Mouse (Mus musculus) midbrain, embryonic 14.5 days (tissue): Measurements from ENCODE around the gene Smarce1. TPM values are rescaled to one million over a fixed set of nuclear protein-coding genes. Genes with fewer than 3 reads are reported as not detected.

ENCODE experiments used
- ATAC-seq: fragments of 200-750 bp; cut with Nextera tagmentation; 2 replicates; pipeline ENCODE4 v1.8.0; 2017; ENCODE audit warnings: moderate number of reproducible peaks, moderate library complexity; ENCODE audit not compliant: low FRiP score, low TSS enrichment
- DNase-seq: peaks from one replicate; pipeline ENCODE4 v3.0.0-alpha.2; 2015
- H3K27ac ChIP-seq: fragments of 300-500 bp; sonication (generic); replicated peaks from 2 replicates; pipeline ENCODE4 v1.5.1; 2014; ENCODE audit warnings: mild to moderate bottlenecking, low read depth, low read length, moderate library complexity
- H3K27me3 ChIP-seq: fragments of 300-500 bp; sonication (generic); 2 replicates; pipeline ENCODE4 v1.6.1; 2014; ENCODE audit warnings: low read length, control low read depth, mixed read lengths; ENCODE audit not compliant: control insufficient read depth, insufficient read depth
- H3K36me3 ChIP-seq: fragments of 300-500 bp; sonication (generic); 2 replicates; pipeline ENCODE4 v1.6.1; 2014; ENCODE audit warnings: low read length, control low read depth; ENCODE audit not compliant: control insufficient read depth, insufficient read depth
- H3K4me1 ChIP-seq: fragments of 300-500 bp; sonication (generic); 2 replicates; pipeline ENCODE4 v1.6.1; 2014; ENCODE audit warnings: mild to moderate bottlenecking, antibody characterized with exemption, low read length, control low read depth; ENCODE audit not compliant: control insufficient read depth, insufficient read depth
- H3K4me2 ChIP-seq: fragments of 300-500 bp; sonication (generic); 2 replicates; pipeline ENCODE4 v1.6.1; 2014; ENCODE audit warnings: mild to moderate bottlenecking, low read length, moderate library complexity
- H3K4me3 ChIP-seq: fragments of 300-500 bp; sonication (generic); replicated peaks from 2 replicates; pipeline ENCODE4 v1.5.1; 2014; ENCODE audit warnings: low read depth, low read length
- H3K9ac ChIP-seq: fragments of 300-500 bp; sonication (generic); replicated peaks from 2 replicates; pipeline ENCODE4 v1.6.1; 2014; ENCODE audit warnings: mild to moderate bottlenecking, low read length, moderate library complexity
- H3K9me3 ChIP-seq: fragments of 300-500 bp; sonication (generic); 2 replicates; pipeline ENCODE4 v1.6.1; 2016; ENCODE audit warnings: low read length, control low read depth, mixed read lengths; ENCODE audit not compliant: control insufficient read depth
- WGBS: fragments of 180-500 bp; shearing (Covaris S2); extraction: QIAGEN DNeasy Blood & Tissue Kit; methylation state at CpG from one replicate; pipeline ENCODE4 v1.1.7; 2014; 5-methylcytosine and 5-hydroxymethylcytosine counted together
- polyA plus RNA-seq: library from polyadenylated mRNA; unstranded; fragments of >200 nt; fragmentation: Nextera tagmentation; extraction: Ambion mirVana; gene quantifications from 2 replicates; pipeline ENCODE4 v1.2.1, GENCODE M21; 2014

The Smarce1 gene
- polyA plus RNA-seq, 1 experiment from 2014 or later = 173 TPM

- H3K4me1 ChIP-seq = no peaks in the 10 kb centered on the region
- no peak for ATAC-seq
Measured at GRCm38 (mm10) chr11:99169438-99169837, 61.4 kb downstream of the Smarce1 start.

GRCm38 (mm10) chr11:99168030-99168474 lies 62.8 kb downstream of the Smarce1 start:
- 66% methylated on average over 12 of the region's 12 CpGs for WGBS
- DNase-seq (no peak), ATAC-seq (no peak)
- H3K9me3 ChIP-seq = no peaks in the 10 kb centered on the region
- no peak overlapping the region for H3K4me2 ChIP-seq
- H3K4me1 ChIP-seq = no peaks in the 10 kb centered on the region
- no peaks in the 10 kb centered on the region for H3K27me3 ChIP-seq
- no peak overlapping the region for H3K4me3 ChIP-seq
- no peak overlapping the region for H3K27ac ChIP-seq
- H3K36me3 ChIP-seq = no peaks in the 10 kb centered on the region
- H3K9ac ChIP-seq = no peak overlapping the region

More at GRCm38 (mm10) chr11:99169438-99169837, 61.4 kb downstream of the Smarce1 start:
- DNase-seq = no peak
- 94% methylated on average over 2 of the region's 2 CpGs for WGBS
- no peak overlapping the region for H3K4me2 ChIP-seq
- H3K4me3 ChIP-seq = no peak overlapping the region
- H3K9ac ChIP-seq = no peak overlapping the region
- no peaks in the 10 kb centered on the region for H3K9me3 ChIP-seq
- H3K36me3 ChIP-seq = no peaks in the 10 kb centered on the region
- no peak overlapping the region for H3K27ac ChIP-seq
- H3K27me3 ChIP-seq = no peaks in the 10 kb centered on the region

- Histone ChIP-seq H3K9me3 (no peaks in the 10 kb centered on the region), H3K4me3 (no peak overlapping the region), H3K4me2 (no peak overlapping the region), H3K36me3 (no peaks in the 10 kb centered on the region), H3K9ac (no peak overlapping the region), H3K27ac (no peak overlapping the region), H3K4me1 (no peaks in the 10 kb centered on the region), H3K27me3 (no peaks in the 10 kb centered on the region)
- WGBS = 94% methylated on average over 7 of the region's 7 CpGs
- DNase-seq (no peak), ATAC-seq (no peak)
Measured at GRCm38 (mm10) chr11:99167576-99167975, 63.2 kb downstream of the Smarce1 start.

GRCm38 (mm10) chr11:99166241-99166640 lies 64.6 kb downstream of the Smarce1 start:
- Histone ChIP-seq H3K27me3 (no peaks in the 10 kb centered on the region), H3K9me3 (no peaks in the 10 kb centered on the region), H3K27ac (no peak overlapping the region), H3K9ac (no peak overlapping the region), H3K4me1 (no peaks in the 10 kb centered on the region), H3K4me3 (no peak overlapping the region), H3K4me2 (no peak overlapping the region), H3K36me3 (no peaks in the 10 kb centered on the region)
- DNase-seq (no peak), ATAC-seq (no peak)
- WGBS = 95% methylated on average over 7 of the region's 7 CpGs

GRCm38 (mm10) chr11:99165031-99165752 lies 65.6 kb downstream of the Smarce1 start:
- no peak overlapping the region for H3K27ac ChIP-seq
- H3K9ac ChIP-seq = no peak overlapping the region
- no peaks in the 10 kb centered on the region for H3K4me1 ChIP-seq
- no peak for DNase-seq
- H3K4me2 ChIP-seq = no peak overlapping the region
- WGBS = 76% methylated on average over 11 of the region's 11 CpGs
- no peaks in the 10 kb centered on the region for H3K36me3 ChIP-seq
- no peak overlapping the region for H3K4me3 ChIP-seq
- no peaks in the 10 kb centered on the region for H3K27me3 ChIP-seq
- no peaks in the 10 kb centered on the region for H3K9me3 ChIP-seq
- ATAC-seq = no peak

- 72% methylated on average over 10 of the region's 10 CpGs for WGBS
- Histone ChIP-seq H3K4me3 (no peak overlapping the region), H3K9ac (no peak overlapping the region), H3K27ac (no peak overlapping the region), H3K9me3 (no peaks in the 10 kb centered on the region), H3K4me2 (no peak overlapping the region), H3K36me3 (no peaks in the 10 kb centered on the region), H3K4me1 (no peaks in the 10 kb centered on the region), H3K27me3 (no peaks in the 10 kb centered on the region)
- ATAC-seq (no peak), DNase-seq (no peak)
Measured at GRCm38 (mm10) chr11:99162972-99163686, 67.7 kb downstream of the Smarce1 start.

GRCm38 (mm10) chr11:99161648-99162047 lies 69.2 kb downstream of the Smarce1 start:
- H3K27ac ChIP-seq = no peak overlapping the region
- H3K4me1 ChIP-seq = no peaks in the 10 kb centered on the region
- H3K9ac ChIP-seq = no peak overlapping the region
- no peak overlapping the region for H3K4me2 ChIP-seq
- ATAC-seq = no peak
- H3K9me3 ChIP-seq = no peaks in the 10 kb centered on the region
- H3K27me3 ChIP-seq = no peaks in the 10 kb centered on the region
- no peak for DNase-seq
- H3K36me3 ChIP-seq = no peaks in the 10 kb centered on the region
- no peak overlapping the region for H3K4me3 ChIP-seq
- 60% methylated on average over 5 of the region's 5 CpGs for WGBS

- no peaks in the 10 kb centered on the region for H3K36me3 ChIP-seq
Measured at GRCm38 (mm10) chr11:99160228-99160627, 70.6 kb downstream of the Smarce1 start.

More at GRCm38 (mm10) chr11:99160228-99160627, 70.6 kb downstream of the Smarce1 start:
- Histone ChIP-seq H3K4me1 (no peaks in the 10 kb centered on the region), H3K4me2 (no peak overlapping the region), H3K9me3 (no peaks in the 10 kb centered on the region), H3K27ac (no peak overlapping the region), H3K9ac (no peak overlapping the region), H3K4me3 (no peak overlapping the region), H3K27me3 (no peaks in the 10 kb centered on the region)
- ATAC-seq (no peak), DNase-seq (no peak)
- WGBS = 87% methylated on average over 6 of the region's 6 CpGs
